Mouse (Mus musculus) gastrocnemius, adult 18-20 months (tissue): ENCODE measurements around the gene Dpy19l3. TPM values are rescaled to one million over a fixed set of nuclear protein-coding genes. Genes with fewer than 3 reads are reported as not detected.
A peak's percentile ranks its signal among the peaks of the same experiment; 100 is the strongest.

Experiments used
- DNase-seq: peaks from one replicate; pipeline ENCODE4 v3.0.0; 2021; ENCODE audit warnings: low spot score
- total RNA-seq, 2 experiments: library from RNA; stranded (reverse); gene quantifications; 2 replicates each; pipeline ENCODE4 v1.2.3; 2021

Dpy19l3 gene
- total RNA-seq, 2 experiments from 2014 or later: 5.8 to 6.8 TPM

GRCm38 (mm10) chr7:35692641-35693040, 61.6 kb downstream of the Dpy19l3 start:
- DNase-seq: no peak

- no peak for DNase-seq
Observed at GRCm38 (mm10) chr7:35692117-35692516, 62.1 kb downstream of the Dpy19l3 start.

DNA sequence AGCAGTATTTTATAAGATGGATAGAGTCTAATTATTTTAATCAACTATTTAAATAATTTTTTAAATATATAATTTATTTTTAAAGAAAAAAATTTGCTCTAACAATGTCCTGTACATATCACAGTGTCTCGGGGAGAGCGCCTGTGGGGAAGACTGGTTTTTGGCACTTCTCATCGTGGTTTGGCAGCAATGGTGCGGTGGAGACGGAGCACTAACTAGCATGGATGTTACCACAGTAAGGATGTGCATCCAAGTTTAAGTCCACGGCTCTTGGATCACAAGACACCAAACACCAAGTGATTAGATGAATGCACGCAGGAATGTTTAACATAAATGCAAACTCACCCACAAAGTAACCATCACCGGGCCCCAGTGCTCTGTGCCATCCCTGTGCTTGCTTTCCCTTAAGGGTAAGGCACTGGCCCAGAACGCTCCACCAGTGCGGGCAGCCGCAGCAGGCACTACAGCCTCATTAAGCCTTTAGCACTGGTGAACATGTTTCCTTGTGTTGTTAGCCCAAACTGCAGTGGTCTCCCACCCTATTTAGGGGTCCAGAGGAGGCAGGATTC, 65.4 kb downstream of the Dpy19l3 start:
- no peak for DNase-seq

GRCm38 (mm10) chr7:35688276-35688675, 66.0 kb downstream of the Dpy19l3 start:
- DNase-seq: no peak

GRCm38 (mm10) chr7:35687229-35687628, 67.0 kb downstream of the Dpy19l3 start:
- peak; percentile 29 for DNase-seq

DNA sequence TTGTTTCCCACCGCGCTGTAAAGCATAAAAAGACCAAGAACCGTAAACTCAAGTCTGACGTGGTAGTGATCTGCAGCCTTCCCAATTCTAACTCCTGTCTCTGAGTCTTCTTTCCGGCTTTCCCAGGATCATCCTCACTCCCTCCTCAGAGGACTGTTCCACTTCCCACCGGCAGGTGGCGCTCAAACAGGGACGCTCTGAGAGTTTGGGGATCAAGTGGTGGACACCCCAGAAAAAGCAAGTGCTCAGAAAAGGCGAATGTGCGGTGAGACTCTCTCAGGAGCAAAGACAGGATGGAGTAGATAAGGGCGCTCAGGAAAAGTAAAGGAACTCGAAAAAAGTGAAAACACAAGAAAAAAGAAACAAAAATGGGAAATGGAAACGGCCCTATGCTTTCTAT, 67.5 kb downstream of the Dpy19l3 start:
- DNase-seq: peak; percentile 61

- peak; percentile 19 for DNase-seq
Observed at GRCm38 (mm10) chr7:35686216-35686615, 68.0 kb downstream of the Dpy19l3 start.

GRCm38 (mm10) chr7:35683409-35684122, 70.7 kb downstream of the Dpy19l3 start:
- DNase-seq: no peak

DNA sequence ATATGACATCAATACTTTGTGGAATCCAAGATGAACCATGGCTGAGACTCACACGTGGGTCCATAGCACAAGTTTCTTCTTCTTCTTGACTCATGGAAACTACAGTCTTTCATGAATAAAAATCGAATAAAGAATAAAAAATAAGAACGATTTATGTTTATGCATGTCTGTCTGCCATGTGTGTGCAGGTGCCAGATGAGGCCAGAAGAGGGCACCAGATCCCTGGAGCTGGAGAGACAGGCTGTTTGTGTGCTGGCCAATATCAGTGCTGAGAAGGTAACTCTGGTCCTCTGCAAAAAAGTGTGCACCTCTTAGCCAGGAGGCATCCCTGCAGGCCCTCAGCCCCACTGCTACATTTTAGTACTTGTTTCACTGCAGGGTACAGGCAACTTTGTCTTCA, 72.7 kb downstream of the Dpy19l3 start:
- DNase-seq: no peak

- no peak for DNase-seq
Observed at GRCm38 (mm10) chr7:35678976-35679375, 75.3 kb downstream of the Dpy19l3 start.

- no peak for DNase-seq
Observed at GRCm38 (mm10) chr7:35668066-35669041, 85.9 kb downstream of the Dpy19l3 start.

- no peak for DNase-seq
Observed at GRCm38 (mm10) chr7:35663790-35664376, 90.4 kb downstream of the Dpy19l3 start.

DNA sequence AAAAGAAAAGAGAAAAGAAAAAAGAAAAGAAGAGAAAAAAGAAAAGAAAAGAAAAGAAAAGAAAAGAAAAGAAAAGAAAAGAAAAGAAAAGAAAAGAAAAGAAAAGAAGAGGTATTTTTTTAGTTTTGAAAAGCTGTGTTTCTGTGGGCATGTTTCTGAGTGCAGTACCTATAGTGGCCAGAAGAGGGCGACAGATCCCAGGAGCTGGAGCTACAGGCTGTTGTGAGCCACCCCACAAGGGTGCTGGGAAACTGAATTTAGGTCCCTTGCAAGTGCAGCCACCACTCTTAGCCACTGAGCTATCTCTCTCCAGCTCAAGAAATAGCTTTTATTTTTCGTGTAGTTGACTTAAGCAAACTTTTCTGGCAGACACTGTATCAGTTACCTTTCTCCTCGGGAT, 95.1 kb downstream of the Dpy19l3 start:
- peak; percentile 24 for DNase-seq

DNA sequence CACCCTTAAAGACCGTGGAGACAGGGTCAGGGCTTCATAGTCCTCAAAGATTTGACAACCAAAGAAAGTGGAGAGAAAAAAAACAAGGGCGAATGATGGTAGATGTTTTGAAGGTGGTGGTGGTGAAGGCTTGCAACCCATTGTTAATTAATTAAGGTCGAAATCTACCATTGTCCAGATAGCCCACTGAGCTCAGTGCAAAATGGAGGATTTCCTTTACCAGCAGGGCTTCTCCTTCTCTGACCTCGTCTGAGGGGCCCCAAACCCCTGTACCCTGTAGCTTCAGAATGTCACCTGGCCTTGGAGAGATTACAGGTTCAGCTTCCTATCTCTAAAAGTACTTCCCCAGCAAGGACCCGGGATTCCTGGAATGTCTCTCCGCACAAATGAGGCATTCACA, 96.4 kb downstream of the Dpy19l3 start:
- no peak for DNase-seq

- DNase-seq: no peak
Observed at GRCm38 (mm10) chr7:35651583-35652270, 102.5 kb downstream of the Dpy19l3 start.

- peak; percentile 5 for DNase-seq
Observed at GRCm38 (mm10) chr7:35650716-35651410, 103.4 kb downstream of the Dpy19l3 start.

DNA sequence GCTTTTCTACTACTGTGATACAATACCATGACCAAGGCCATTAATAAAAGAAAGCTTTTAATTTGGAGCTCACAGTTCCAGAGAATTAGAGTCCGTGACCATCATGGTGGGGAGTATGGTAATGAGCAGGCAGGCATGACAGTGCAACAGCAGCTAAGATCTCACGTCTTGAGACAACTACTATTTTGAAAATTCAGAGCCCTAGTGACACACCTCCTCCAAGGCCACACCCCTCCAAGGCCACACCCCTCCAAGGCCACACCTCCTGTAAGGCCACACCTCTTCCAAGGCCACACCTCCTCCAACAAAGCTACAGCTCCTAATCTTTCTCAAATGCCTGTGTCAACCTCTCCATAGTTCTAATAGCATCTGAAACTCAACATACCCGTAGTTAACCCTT, 105.2 kb downstream of the Dpy19l3 start:
- peak; percentile 63 for DNase-seq

DNA sequence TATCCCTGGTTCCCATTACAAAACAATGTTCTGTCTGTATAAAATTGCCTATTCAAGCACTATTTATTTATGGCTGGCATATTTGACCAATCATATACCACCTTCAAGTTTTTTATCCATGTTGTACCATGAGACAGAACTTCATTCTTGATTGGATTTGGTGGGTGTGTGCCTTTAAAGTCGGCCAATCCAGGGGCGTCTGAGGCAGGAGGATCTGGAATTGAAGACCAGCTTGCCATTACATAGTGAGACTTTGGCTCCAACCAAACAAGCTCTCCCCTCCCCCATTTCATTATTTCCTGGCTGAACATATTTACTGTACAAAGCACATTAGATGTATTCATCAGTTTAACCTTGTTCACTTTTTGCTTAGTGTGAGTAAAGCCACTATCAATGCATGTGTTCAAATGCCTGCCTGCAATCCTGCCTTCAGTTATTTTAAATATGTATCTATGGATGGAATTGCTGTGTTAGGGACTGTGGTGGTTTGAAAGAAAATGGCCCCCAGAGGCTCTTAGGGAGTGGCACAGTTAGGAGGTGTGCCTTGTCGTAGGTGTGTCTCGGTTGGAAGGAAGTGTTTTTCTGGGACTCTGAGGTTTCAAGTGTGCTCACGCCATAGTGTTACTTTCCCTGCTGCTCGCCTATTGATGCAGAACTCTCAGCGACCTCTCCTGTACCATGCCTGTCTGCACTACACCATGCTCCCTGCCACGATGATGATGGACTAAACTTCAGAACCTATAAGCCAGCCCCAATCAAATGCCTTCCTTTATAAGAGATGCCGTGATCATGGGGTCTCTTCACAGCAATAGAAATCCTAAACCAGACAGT, 105.8 kb downstream of the Dpy19l3 start:
- DNase-seq: no peak

DNA sequence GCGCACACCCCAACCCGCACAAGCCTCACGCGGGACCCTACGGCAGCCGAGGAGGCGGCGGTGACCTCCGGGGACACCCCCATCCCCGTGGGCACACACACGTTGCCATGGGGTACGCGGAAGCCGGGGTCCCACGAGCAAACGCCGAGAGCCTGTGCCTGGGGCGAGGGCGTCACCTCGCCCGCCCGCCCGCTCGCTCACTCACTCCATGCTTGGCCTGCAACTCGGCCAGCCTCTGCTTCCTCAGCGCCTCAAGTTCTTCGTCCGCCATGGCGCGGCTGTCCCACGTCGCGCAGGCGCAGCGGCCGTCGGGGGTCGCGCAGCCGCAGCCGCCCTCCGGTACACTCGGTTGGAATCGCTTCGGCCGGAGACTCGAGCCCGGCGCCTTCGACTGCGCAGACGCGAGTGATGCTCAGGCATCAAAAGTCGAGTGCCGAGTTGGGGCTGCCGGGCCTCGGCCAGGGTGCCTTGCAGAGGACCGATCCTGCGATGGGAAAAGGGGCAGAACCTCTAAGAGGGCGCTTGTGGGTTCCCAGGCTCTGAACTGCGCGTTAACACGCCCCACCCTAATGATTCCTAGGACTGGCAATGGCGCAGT, 107.1 kb downstream of the Dpy19l3 start, which contains the start of gene Pdcd5:
Gene Pdcd5 (minus strand): TSS at position 421 of the 598 bp plus-strand sequence.
- peak; percentile 98 for DNase-seq
